Mouse (Mus musculus) kidney, adult 2 months (tissue): ENCODE measurements around the gene Clk2.

ENCODE experiments used
- CTCF ChIP-seq: fragments of 200-500 bp; conservative IDR thresholded peaks from 2 replicates; pipeline ENCODE4 v1.5.1; 2011; ENCODE audit warnings: low read depth, mild to moderate bottlenecking, control low read depth, low read length, moderate library complexity, mixed read lengths; ENCODE audit not compliant: insufficient read depth, insufficient read length
- POLR2A ChIP-seq: fragments of 200-500 bp; IDR thresholded peaks from one replicate; pipeline ENCODE4 v1.6.1; 2011; ENCODE audit warnings: low read depth, low read length, control low read depth

- TF ChIP-seq CTCF (no peak), POLR2A (no peak)
Observed at GRCm38 (mm10) chr3:89187690-89188477, 23.3 kb downstream of the Clk2 start.
